Mouse (Mus musculus): ENCODE measurements at regions not wholly inside any gene's neighbourhood (a gene's known extent, or its start where the extent isn't known, plus 50 kb on each side); places are given as distances from the start of the nearest gene placed in this dataset.

GRCm38 (mm10) chr11:114303636-114304354, 236.9 kb upstream of the Sdk2 start:
- Histone ChIP-seq H3K4me1 (replicated peaks) (peaks cover 40% of the 10 kb centered on the region), H3K4me2 (peak overlapping the region; percentile 6; the same call in 1 of the 2 replicates), H3K9ac (no peak overlapping the region), H3K36me3 (no peaks in the 10 kb centered on the region), H3K27me3 (0 out of 2 replicates have a peak, but pooled peaks cover 3% of the 10 kb centered on the region), H3K9me3 (no peaks in the 10 kb centered on the region), H3K27ac (no peak overlapping the region), H3K4me3 (no peak overlapping the region)
- 36% methylated on average over 13 of the region's 13 CpGs for WGBS
- peak; percentile 69 for ATAC-seq (ENCODE audit: low FRiP score)

GRCm38 (mm10) chr11:114300611-114301319, 233.9 kb upstream of the Sdk2 start:
- Histone ChIP-seq H3K27ac (peak overlapping the region; percentile 68), H3K9ac (no peak overlapping the region), H3K9me3 (no peaks in the 10 kb centered on the region), H3K36me3 (no peaks in the 10 kb centered on the region), H3K4me1 (replicated peaks) (peaks cover 40% of the 10 kb centered on the region), H3K4me3 (no peak overlapping the region), H3K4me2 (no peak overlapping the region), H3K27me3 (0 out of 2 replicates have a peak, but pooled peaks cover 10% of the 10 kb centered on the region)
- WGBS: 31% methylated on average over 10 of the region's 10 CpGs
- ATAC-seq (ENCODE audit: low FRiP score): peak; percentile 22; the same call in 1 of the 2 replicates

GRCm38 (mm10) chr11:114296816-114297334, 230.0 kb upstream of the Sdk2 start:
- Histone ChIP-seq H3K9ac (no peak overlapping the region), H3K36me3 (no peaks in the 10 kb centered on the region), H3K9me3 (no peaks in the 10 kb centered on the region), H3K27me3 (0 out of 2 replicates have a peak, but pooled peaks cover 10% of the 10 kb centered on the region), H3K27ac (no peak overlapping the region), H3K4me3 (no peak overlapping the region), H3K4me2 (no peak overlapping the region), H3K4me1 (replicated peaks) (peaks cover 50% of the 10 kb centered on the region)
- no peak for ATAC-seq (ENCODE audit: low FRiP score)
- 87% methylated on average over 10 of the region's 10 CpGs for WGBS

GRCm38 (mm10) chr11:114294511-114295250, 227.8 kb upstream of the Sdk2 start:
- no peak overlapping the region for H3K4me3 ChIP-seq
- peak overlapping the region; percentile 62 for H3K27ac ChIP-seq
- no peak overlapping the region for H3K4me2 ChIP-seq
- ATAC-seq (ENCODE audit: low FRiP score): peak; percentile 61; the same call in 1 of the 2 replicates
- no peaks in the 10 kb centered on the region for H3K36me3 ChIP-seq
- H3K9ac ChIP-seq: no peak overlapping the region
- peaks cover 35% of the 10 kb centered on the region for H3K4me1 ChIP-seq (replicated peaks)
- H3K27me3 ChIP-seq: 0 out of 2 replicates have a peak, but pooled peaks cover 15% of the 10 kb centered on the region
- 50% methylated on average over 5 of the region's 5 CpGs for WGBS
- no peaks in the 10 kb centered on the region for H3K9me3 ChIP-seq

GRCm38 (mm10) chr11:114291258-114291657, 224.4 kb upstream of the Sdk2 start:
- no peaks in the 10 kb centered on the region for H3K9me3 ChIP-seq
- no peak overlapping the region for H3K27ac ChIP-seq
- no peak for ATAC-seq (ENCODE audit: low FRiP score)
- 87% methylated on average over 5 of the region's 5 CpGs for WGBS
- 0 out of 2 replicates have a peak, but pooled peaks cover 5% of the 10 kb centered on the region for H3K27me3 ChIP-seq
- peaks cover 43% of the 10 kb centered on the region for H3K4me1 ChIP-seq (replicated peaks)
- no peaks in the 10 kb centered on the region for H3K36me3 ChIP-seq
- no peak overlapping the region for H3K4me2 ChIP-seq
- H3K4me3 ChIP-seq: no peak overlapping the region
- no peak overlapping the region for H3K9ac ChIP-seq

GRCm38 (mm10) chr11:114289946-114290345, 223.1 kb upstream of the Sdk2 start:
- no peaks in the 10 kb centered on the region for H3K9me3 ChIP-seq
- no peak for ATAC-seq (ENCODE audit: low FRiP score)
- H3K27ac ChIP-seq: peak overlapping the region; percentile 23; the same call in 1 of the 2 replicates
- H3K9ac ChIP-seq: no peak overlapping the region
- WGBS: 60% methylated on average over 1 of the region's 1 CpGs
- H3K36me3 ChIP-seq: no peaks in the 10 kb centered on the region
- peaks cover 41% of the 10 kb centered on the region for H3K4me1 ChIP-seq (replicated peaks)
- no peak overlapping the region for H3K4me2 ChIP-seq
- 0 out of 2 replicates have a peak, but pooled peaks cover 5% of the 10 kb centered on the region for H3K27me3 ChIP-seq
- no peak overlapping the region for H3K4me3 ChIP-seq

- H3K9me3 ChIP-seq: no peaks in the 10 kb centered on the region
- peak; percentile 31; the same call in 1 of the 2 replicates for ATAC-seq (ENCODE audit: low FRiP score)
- 65% methylated on average over 20 of the region's 20 CpGs for WGBS
- H3K4me2 ChIP-seq: no peak overlapping the region
- H3K4me1 ChIP-seq (replicated peaks): peaks cover 42% of the 10 kb centered on the region
- H3K9ac ChIP-seq: peak overlapping the region; percentile 35
- H3K27ac ChIP-seq: peak overlapping the region; percentile 71
- no peaks in the 10 kb centered on the region for H3K27me3 ChIP-seq
- no peaks in the 10 kb centered on the region for H3K36me3 ChIP-seq
- H3K4me3 ChIP-seq: no peak overlapping the region
These were observed 218.2 kb upstream of the Sdk2 start for GRCm38 (mm10) chr11:114284820-114285666.

- Histone ChIP-seq H3K4me3 (no peak overlapping the region), H3K27ac (no peak overlapping the region), H3K4me1 (replicated peaks) (peaks cover 43% of the 10 kb centered on the region), H3K4me2 (no peak overlapping the region), H3K27me3 (no peaks in the 10 kb centered on the region), H3K36me3 (no peaks in the 10 kb centered on the region), H3K9me3 (no peaks in the 10 kb centered on the region), H3K9ac (no peak overlapping the region)
- WGBS: 46% methylated on average over 5 of the region's 5 CpGs
- no peak for ATAC-seq (ENCODE audit: low FRiP score)
These were observed 216.4 kb upstream of the Sdk2 start for GRCm38 (mm10) chr11:114283208-114283607.

- Histone ChIP-seq H3K4me2 (no peak overlapping the region), H3K4me1 (replicated peaks) (peaks cover 49% of the 10 kb centered on the region), H3K27ac (no peak overlapping the region), H3K9ac (no peak overlapping the region), H3K36me3 (no peaks in the 10 kb centered on the region), H3K9me3 (no peaks in the 10 kb centered on the region), H3K27me3 (no peaks in the 10 kb centered on the region), H3K4me3 (no peak overlapping the region)
- ATAC-seq (ENCODE audit: low FRiP score): no peak
- 71% methylated on average over 5 of the region's 5 CpGs for WGBS
These were observed 215.7 kb upstream of the Sdk2 start for GRCm38 (mm10) chr11:114282566-114282965.

GRCm38 (mm10) chr11:114281846-114282245, 215.0 kb upstream of the Sdk2 start:
- no peak overlapping the region for H3K4me2 ChIP-seq
- H3K4me3 ChIP-seq: no peak overlapping the region
- H3K27ac ChIP-seq: no peak overlapping the region
- WGBS: 76% methylated on average over 9 of the region's 9 CpGs
- no peaks in the 10 kb centered on the region for H3K36me3 ChIP-seq
- H3K9me3 ChIP-seq: no peaks in the 10 kb centered on the region
- H3K4me1 ChIP-seq (replicated peaks): peaks cover 50% of the 10 kb centered on the region
- no peak overlapping the region for H3K9ac ChIP-seq
- H3K27me3 ChIP-seq: no peaks in the 10 kb centered on the region
- no peak for ATAC-seq (ENCODE audit: low FRiP score)

- Histone ChIP-seq H3K9ac (no peak overlapping the region), H3K9me3 (no peaks in the 10 kb centered on the region), H3K4me3 (no peak overlapping the region), H3K4me1 (replicated peaks) (peaks cover 50% of the 10 kb centered on the region), H3K27me3 (no peaks in the 10 kb centered on the region), H3K27ac (no peak overlapping the region), H3K4me2 (no peak overlapping the region), H3K36me3 (no peaks in the 10 kb centered on the region)
- 78% methylated on average over 14 of the region's 14 CpGs for WGBS
- no peak for ATAC-seq (ENCODE audit: low FRiP score)
These were observed 214.3 kb upstream of the Sdk2 start for GRCm38 (mm10) chr11:114281041-114281695.
